Mouse (Mus musculus) hindbrain, embryonic 12.5 days (tissue): ENCODE results near the gene Paox. TPM values are rescaled to one million over a fixed set of nuclear protein-coding genes. Genes with fewer than 3 reads are reported as not detected.

ENCODE experiments used
- ATAC-seq: fragments of 200-750 bp; cut with Nextera tagmentation; 2 replicates; pipeline ENCODE4 v1.8.0; 2017; ENCODE audit warnings: moderate TSS enrichment; ENCODE audit not compliant: low FRiP score
- H3K27ac ChIP-seq: fragments of 300-500 bp; sonication (generic); 2 replicates; pipeline ENCODE4 v1.5.1; 2016; ENCODE audit warnings: mild to moderate bottlenecking
- H3K27me3 ChIP-seq: fragments of 300-500 bp; sonication (generic); 2 replicates; pipeline ENCODE4 v1.6.1; 2016; ENCODE audit warnings: mild to moderate bottlenecking
- H3K36me3 ChIP-seq: fragments of 300-500 bp; sonication (generic); 2 replicates; pipeline ENCODE4 v1.6.1; 2016; ENCODE audit warnings: mild to moderate bottlenecking
- H3K4me1 ChIP-seq: fragments of 300-500 bp; sonication (generic); 2 replicates; pipeline ENCODE4 v1.6.1; 2016
- H3K4me2 ChIP-seq: fragments of 300-500 bp; sonication (generic); replicated peaks from 2 replicates; pipeline ENCODE4 v1.6.1; 2016; ENCODE audit warnings: mild to moderate bottlenecking
- H3K4me3 ChIP-seq: fragments of 300-500 bp; sonication (generic); 2 replicates; pipeline ENCODE4 v1.5.1; 2016; ENCODE audit warnings: mild to moderate bottlenecking
- H3K9ac ChIP-seq: fragments of 300-500 bp; sonication (generic); 2 replicates; pipeline ENCODE4 v1.6.1; 2016; ENCODE audit warnings: mild to moderate bottlenecking, moderate library complexity
- H3K9me3 ChIP-seq: fragments of 300-500 bp; sonication (generic); replicated peaks from 2 replicates; pipeline ENCODE4 v1.6.1; 2016; ENCODE audit warnings: mild to moderate bottlenecking
- WGBS: fragments of 180-500 bp; shearing (Covaris S2); methylation state at CpG from one replicate; pipeline ENCODE4 v1.1.7; 2016; 5-methylcytosine and 5-hydroxymethylcytosine counted together
- polyA plus RNA-seq: library from polyadenylated mRNA; unstranded; fragments of >200 nt; fragmentation: Nextera tagmentation; extraction: Ambion mirVana; gene quantifications from 2 replicates; pipeline ENCODE4 v1.2.1, GENCODE M21; 2016

Gene Paox
- polyA plus RNA-seq, 1 experiment from 2014 or later: 12.9 TPM

DNA sequence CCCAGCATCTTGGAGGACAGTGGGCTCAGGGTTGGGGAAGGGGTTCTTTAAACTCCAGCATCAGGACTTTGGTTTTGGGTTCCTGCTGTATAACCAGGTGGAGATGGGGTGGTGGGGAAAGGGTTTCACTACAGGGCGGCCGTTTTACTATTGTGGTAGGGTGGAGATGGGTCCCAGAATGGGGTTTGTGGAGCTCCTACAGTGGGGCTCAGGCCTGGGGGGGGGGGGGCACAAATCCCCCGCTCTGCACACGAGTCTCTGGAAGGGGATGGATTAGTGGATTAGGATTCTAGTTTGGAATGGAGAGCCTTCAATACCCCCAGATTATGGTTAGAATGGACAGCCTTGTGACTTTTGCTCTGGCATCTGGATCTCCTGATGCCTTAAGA is 38.2 kb downstream of the Paox start:
- 25% methylated on average over 4 of the region's 4 CpGs for WGBS
- 0 out of 2 replicates have a peak overlapping the region, but pooled peaks have one; percentile 60 for H3K27ac ChIP-seq
- ATAC-seq: peak; percentile 8; the same call in 1 of the 2 replicates
- peaks cover 22% of the 10 kb centered on the region for H3K4me1 ChIP-seq
- H3K9me3 ChIP-seq: no peaks in the 10 kb centered on the region
- peak overlapping the region; percentile 39 for H3K4me3 ChIP-seq
- no peaks in the 10 kb centered on the region for H3K36me3 ChIP-seq
- H3K4me2 ChIP-seq: peak overlapping the region; percentile 63
- peak overlapping the region; percentile 71 for H3K9ac ChIP-seq
- peaks cover 34% of the 10 kb centered on the region for H3K27me3 ChIP-seq

DNA sequence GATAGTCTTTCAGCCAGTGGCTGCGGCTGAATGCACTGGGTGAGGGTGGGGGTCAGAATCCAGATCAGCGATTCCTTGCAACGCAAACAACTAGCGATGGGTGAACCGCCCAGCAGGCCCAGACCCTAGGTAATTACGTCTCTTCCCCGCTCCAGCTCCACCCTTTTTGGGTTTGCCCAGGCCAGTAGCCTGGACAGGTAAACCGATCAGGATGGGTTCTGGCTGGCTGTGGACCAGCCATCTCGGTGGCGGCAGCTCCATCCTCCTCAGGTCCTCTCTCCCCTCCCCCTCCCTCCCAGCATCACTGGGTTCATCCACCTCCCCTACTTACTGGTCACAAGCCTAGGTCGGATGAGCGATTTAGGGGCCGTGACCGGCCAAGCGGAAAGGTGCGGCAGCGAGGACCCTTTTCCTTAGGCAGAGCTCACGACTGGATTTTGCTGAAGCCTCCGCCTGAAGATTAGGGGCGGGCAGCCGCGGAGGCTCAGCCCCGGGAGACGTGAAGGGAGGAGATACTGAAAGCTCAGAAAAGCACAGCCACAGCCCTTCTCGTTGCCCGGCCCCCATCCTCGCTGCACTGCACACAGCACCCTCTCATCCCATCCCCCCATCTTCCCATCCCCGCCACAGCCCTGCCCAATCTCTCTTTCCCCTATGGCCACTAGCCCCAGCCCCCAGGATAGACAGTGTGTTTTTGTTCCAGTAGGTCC is 38.8 kb downstream of the Paox start, which contains the start of gene Sprn:
Sprn (minus strand) TSS at position 660 of the 710 bp plus-strand sequence.
- H3K4me1 ChIP-seq: peaks cover 22% of the 10 kb centered on the region
- H3K27me3 ChIP-seq: peaks cover 34% of the 10 kb centered on the region
- no peaks in the 10 kb centered on the region for H3K36me3 ChIP-seq
- no peaks in the 10 kb centered on the region for H3K9me3 ChIP-seq
- peak within 1 kb of the TSS; percentile 63 for H3K4me2 ChIP-seq
- WGBS: 2% methylated on average over 28 of the region's 28 CpGs
- ATAC-seq: peak; percentile 65
- H3K27ac ChIP-seq: peak within 1 kb of the TSS; percentile 60
- H3K4me3 ChIP-seq: peak within 1 kb of the TSS; percentile 39
- H3K9ac ChIP-seq: peak within 1 kb of the TSS; percentile 71

DNA sequence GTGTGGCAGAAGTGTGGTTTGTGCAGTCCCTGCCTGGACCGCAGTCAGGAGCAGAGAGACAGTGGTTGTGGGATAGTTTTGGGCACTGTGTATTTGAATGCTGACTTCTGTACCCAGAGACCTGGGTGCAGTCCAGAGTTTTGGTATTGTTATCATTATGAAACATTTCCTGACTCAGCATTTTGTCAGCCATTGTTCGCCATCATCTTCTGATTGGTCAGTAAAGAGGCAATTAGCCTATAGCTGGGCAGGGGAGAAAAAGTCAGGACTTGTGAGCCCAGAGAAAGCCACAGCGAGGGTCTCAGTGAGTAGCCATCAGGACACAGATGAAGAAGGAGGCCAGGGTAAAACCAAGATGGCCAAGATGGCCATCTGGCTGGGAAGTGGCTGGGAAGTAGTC is 44.8 kb downstream of the Paox start:
- Histone ChIP-seq H3K27ac (no peak overlapping the region), H3K36me3 (no peaks in the 10 kb centered on the region), H3K9me3 (no peaks in the 10 kb centered on the region), H3K4me1 (no peaks in the 10 kb centered on the region), H3K4me3 (no peak overlapping the region), H3K27me3 (peaks cover 5% of the 10 kb centered on the region; the same call in 1 of the 2 replicates), H3K9ac (no peak overlapping the region), H3K4me2 (no peak overlapping the region)
- WGBS: 84% methylated on average over 3 of the region's 3 CpGs
- no peak for ATAC-seq

DNA sequence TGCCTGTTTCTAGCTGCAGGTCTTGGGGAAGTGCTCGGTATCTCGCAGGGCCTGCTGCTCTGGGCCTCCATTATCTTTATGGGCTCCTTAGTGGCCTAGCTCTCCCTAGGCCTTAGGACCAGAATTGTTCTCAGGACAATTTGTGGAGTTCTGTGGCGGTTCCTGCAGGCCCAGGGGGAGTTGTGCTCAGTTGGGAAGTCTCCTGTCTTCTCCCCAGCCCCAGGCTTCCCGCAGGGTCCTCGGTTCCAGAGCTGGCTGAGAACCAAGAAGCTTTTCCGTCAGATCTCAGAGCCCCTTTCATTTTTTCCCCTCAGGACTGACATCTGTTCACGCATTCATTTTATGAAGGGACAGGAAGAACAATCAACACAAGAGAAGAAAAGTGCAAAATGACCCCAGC is 49.1 kb downstream of the Paox start, which contains the start of gene Olfr522:
Olfr522 (minus strand) TSS at position 101 of the 400 bp plus-strand sequence.
- ATAC-seq: no peak
- 77% methylated on average over 7 of the region's 7 CpGs for WGBS
- no peak within 1 kb of the TSS for H3K9ac ChIP-seq

DNA sequence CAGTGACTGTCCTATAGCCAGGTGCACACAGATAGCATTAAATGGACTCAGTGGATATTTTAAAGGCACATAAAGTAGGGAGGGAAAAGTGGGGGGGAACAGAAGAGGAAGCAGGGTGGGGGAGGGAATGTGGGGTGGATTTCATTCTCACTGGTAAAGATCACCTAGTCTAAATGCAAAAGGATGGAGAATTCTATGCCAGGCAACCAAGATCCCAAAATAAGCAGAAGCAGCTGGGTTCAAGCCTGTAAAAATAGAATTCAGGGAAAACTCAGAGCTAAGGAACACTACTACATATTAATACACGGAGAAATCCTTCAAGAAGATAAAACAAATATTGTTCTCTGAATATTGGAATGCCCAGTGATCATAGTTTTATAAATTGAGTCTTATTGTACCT is 52.4 kb downstream of the Paox start:
- H3K4me1 ChIP-seq: no peaks in the 10 kb centered on the region
- no peaks in the 10 kb centered on the region for H3K9me3 ChIP-seq
- H3K4me3 ChIP-seq: no peak overlapping the region
- ATAC-seq: no peak
- 79% methylated on average over 1 of the region's 1 CpGs for WGBS
- no peak overlapping the region for H3K27ac ChIP-seq
- H3K4me2 ChIP-seq: no peak overlapping the region
- no peaks in the 10 kb centered on the region for H3K36me3 ChIP-seq
- no peaks in the 10 kb centered on the region for H3K27me3 ChIP-seq
- H3K9ac ChIP-seq: no peak overlapping the region

More for the DNA sequence above, 49.1 kb downstream of the Paox start, which contains the start of gene Olfr522:
- no peaks in the 10 kb centered on the region for H3K4me1 ChIP-seq
- H3K27ac ChIP-seq: no peak within 1 kb of the TSS
- H3K9me3 ChIP-seq: no peaks in the 10 kb centered on the region
- H3K4me3 ChIP-seq: no peak within 1 kb of the TSS
- no peaks in the 10 kb centered on the region for H3K36me3 ChIP-seq
- H3K27me3 ChIP-seq: no peaks in the 10 kb centered on the region
- H3K4me2 ChIP-seq: no peak within 1 kb of the TSS

DNA sequence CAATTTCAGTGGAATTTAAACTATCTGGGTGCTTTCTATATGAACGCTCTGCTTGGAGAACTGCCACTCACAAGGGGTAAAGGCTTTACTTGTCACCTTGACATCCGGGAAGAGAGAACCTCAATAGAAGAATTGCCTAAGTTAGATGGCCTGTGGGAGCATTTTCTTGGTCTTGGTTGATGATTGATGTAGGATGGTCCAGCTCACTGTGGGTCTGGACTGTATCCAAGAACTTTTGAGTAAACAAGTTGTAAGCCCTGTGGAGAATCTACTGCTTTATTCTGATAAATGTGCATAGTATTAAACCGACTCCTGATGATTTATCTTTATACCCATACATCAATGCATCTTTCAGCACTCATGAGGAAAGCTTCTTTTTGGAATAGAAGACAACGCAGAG is 53.8 kb downstream of the Paox start:
- no peaks in the 10 kb centered on the region for H3K4me1 ChIP-seq
- no peaks in the 10 kb centered on the region for H3K27me3 ChIP-seq
- ATAC-seq: no peak
- H3K36me3 ChIP-seq: no peaks in the 10 kb centered on the region
- H3K27ac ChIP-seq: no peak overlapping the region
- no peak overlapping the region for H3K4me3 ChIP-seq
- 81% methylated on average over 4 of the region's 4 CpGs for WGBS
- no peaks in the 10 kb centered on the region for H3K9me3 ChIP-seq
- H3K4me2 ChIP-seq: no peak overlapping the region
- H3K9ac ChIP-seq: no peak overlapping the region

DNA sequence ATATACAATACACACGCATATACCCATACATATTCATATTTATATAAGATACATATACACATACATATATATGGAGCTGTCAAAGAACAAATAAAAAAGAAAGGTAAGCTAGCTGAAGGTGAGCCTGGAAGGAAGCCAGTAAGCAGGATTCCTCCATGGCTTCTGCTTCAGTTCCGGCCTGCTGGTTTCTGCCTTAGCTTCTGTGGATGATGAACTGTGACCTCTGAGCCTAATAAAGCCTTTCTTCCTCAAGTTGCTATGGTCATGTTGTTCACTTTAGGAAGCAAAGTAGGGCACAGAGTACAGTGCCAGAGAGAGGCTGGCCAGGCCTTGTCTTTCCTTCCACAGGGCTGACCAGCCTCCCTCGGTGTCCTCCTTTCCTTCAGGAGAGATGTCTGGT is 55.3 kb downstream of the Paox start:
- H3K4me1 ChIP-seq: no peaks in the 10 kb centered on the region
- no peaks in the 10 kb centered on the region for H3K9me3 ChIP-seq
- WGBS: 88% methylated on average over 3 of the region's 3 CpGs
- no peak overlapping the region for H3K27ac ChIP-seq
- no peak overlapping the region for H3K4me3 ChIP-seq
- H3K4me2 ChIP-seq: no peak overlapping the region
- H3K36me3 ChIP-seq: no peaks in the 10 kb centered on the region
- no peak overlapping the region for H3K9ac ChIP-seq
- no peak for ATAC-seq
- no peaks in the 10 kb centered on the region for H3K27me3 ChIP-seq

DNA sequence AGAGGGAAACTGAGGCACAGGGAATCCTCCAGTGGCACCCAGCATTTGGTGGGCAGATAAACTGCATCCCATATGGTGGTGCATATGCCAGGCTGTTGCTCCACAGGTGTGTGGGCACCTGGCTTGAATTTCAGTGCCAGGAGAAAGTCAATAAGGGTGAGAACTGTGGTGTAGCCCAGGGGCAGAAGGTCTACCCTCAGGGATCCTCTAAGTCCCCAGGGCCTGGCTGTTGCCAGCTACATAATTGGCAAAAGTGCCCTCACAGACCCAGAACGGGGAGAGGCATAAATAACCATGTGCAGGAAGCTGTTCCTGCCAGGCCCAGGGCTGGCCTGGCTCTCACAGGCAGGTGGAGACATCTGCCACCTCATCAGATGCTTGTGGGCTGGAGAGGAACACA is 57.3 kb downstream of the Paox start, which contains the start of gene Olfr523:
Olfr523 (plus strand) TSS at position 282 of the 400 bp plus-strand sequence.
- 63% methylated on average over 1 of the region's 1 CpGs for WGBS
- Histone ChIP-seq H3K9ac (no peak within 1 kb of the TSS), H3K4me1 (no peaks in the 10 kb centered on the region), H3K36me3 (no peaks in the 10 kb centered on the region), H3K27ac (no peak within 1 kb of the TSS), H3K9me3 (no peaks in the 10 kb centered on the region), H3K4me3 (no peak within 1 kb of the TSS), H3K27me3 (no peaks in the 10 kb centered on the region), H3K4me2 (no peak within 1 kb of the TSS)
- ATAC-seq: no peak

DNA sequence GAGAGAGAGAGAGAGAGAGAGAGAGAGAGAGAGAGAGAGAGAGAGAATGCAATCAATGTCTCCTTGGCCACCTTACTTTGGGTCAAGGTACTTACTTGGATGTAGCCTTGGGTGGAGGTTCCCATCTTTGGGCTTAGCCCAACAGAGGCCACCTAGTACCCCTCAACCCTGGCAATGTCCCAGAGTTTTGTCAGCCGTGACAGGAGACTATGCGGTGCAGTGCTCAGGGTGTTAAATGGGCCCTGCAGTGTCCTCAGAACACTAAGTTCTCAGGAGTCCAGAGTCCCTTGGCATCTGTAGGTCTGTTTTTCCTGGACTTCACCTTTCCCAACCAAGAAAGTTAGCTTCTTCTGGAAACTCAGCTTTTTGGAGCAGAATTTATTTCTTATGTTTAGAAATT is 63.6 kb downstream of the Paox start:
- H3K4me1 ChIP-seq: no peaks in the 10 kb centered on the region
- no peak overlapping the region for H3K9ac ChIP-seq
- no peaks in the 10 kb centered on the region for H3K36me3 ChIP-seq
- 86% methylated on average over 2 of the region's 2 CpGs for WGBS
- H3K27ac ChIP-seq: no peak overlapping the region
- no peaks in the 10 kb centered on the region for H3K9me3 ChIP-seq
- no peaks in the 10 kb centered on the region for H3K27me3 ChIP-seq
- ATAC-seq: no peak
- no peak overlapping the region for H3K4me3 ChIP-seq
- H3K4me2 ChIP-seq: no peak overlapping the region

DNA sequence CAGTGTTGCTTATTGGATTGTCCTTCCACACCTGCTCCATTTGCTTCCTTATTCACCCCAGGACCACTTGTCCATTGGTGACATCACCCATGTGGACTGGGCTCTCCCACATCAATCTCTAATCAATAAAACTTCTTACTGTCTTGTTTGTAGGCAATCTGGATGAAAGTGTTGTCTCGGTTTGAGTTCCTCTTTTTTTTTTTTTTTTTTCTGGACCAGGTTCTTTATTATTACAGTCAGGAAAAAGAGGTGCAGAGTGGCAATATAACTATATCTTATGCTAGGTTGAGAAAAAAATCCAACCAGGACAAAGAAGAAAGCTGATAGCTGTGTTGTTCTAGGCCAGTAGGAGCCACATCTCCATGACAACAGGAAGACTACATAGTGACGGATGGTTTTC is 65.1 kb downstream of the Paox start:
- Histone ChIP-seq H3K9ac (no peak overlapping the region), H3K27ac (no peak overlapping the region), H3K4me1 (no peaks in the 10 kb centered on the region), H3K4me2 (no peak overlapping the region), H3K27me3 (no peaks in the 10 kb centered on the region), H3K9me3 (no peaks in the 10 kb centered on the region), H3K36me3 (no peaks in the 10 kb centered on the region), H3K4me3 (no peak overlapping the region)
- no peak for ATAC-seq
- WGBS: 79% methylated on average over 2 of the region's 2 CpGs

DNA sequence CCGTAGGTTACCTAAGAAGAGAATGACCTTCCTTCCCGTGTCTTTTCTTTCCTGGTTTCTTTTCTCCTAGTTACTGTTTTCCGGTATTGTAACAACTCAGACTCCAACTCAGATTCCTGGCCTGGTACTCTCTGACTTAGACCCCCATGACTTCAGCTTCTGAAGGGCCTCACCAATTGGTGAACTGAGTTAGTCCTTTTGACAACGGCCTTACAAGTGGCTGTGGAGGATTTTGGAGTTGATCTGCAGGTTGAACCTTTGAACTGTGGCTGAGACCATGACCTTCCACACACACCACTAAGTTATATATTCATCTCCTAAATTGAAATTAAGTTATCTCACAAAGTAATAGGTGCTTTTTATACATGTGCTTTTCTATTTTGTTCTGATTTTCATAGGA is 68.6 kb downstream of the Paox start:
- no peaks in the 10 kb centered on the region for H3K9me3 ChIP-seq
- no peak overlapping the region for H3K4me3 ChIP-seq
- no peak for ATAC-seq
- no peaks in the 10 kb centered on the region for H3K4me1 ChIP-seq
- no peaks in the 10 kb centered on the region for H3K27me3 ChIP-seq
- H3K9ac ChIP-seq: no peak overlapping the region
- no peak overlapping the region for H3K27ac ChIP-seq
- H3K36me3 ChIP-seq: no peaks in the 10 kb centered on the region
- no peak overlapping the region for H3K4me2 ChIP-seq
- 93% methylated on average over 4 of the region's 4 CpGs for WGBS
